Mouse (Mus musculus) erythroblast, embryonic 14.5 days (primary cell): ENCODE results near the gene Slc7a11.

Experiments
- GATA1 ChIP-seq: IDR thresholded peaks from 2 replicates; pipeline ENCODE4 v1.6.1; 2012; ENCODE audit warnings: low read length, inconsistent platforms, mixed read lengths
- TAL1 ChIP-seq: IDR thresholded peaks from 3 replicates; pipeline ENCODE4 v1.6.1; 2012; ENCODE audit warnings: low read length, inconsistent platforms, mixed read lengths

DNA sequence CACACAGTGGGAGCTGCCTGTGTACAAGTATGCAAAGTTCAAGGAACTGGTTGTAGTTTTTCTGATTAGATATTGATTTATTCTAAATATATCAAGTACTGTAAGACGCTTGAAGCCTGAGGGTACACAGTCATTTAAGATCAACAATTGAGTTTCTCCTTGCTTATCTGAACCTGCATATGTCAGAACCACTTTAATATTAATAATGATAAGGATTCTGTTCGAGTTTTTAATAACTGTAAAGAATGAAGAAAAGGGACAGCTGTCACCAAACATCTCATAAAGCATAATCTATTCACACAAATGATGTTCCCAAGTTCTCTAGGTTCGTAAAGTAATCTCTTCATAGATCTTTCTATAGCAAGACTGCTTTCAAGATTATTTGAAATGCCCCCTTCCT is 2.1 kb downstream of the Slc7a11 start:
- TF ChIP-seq GATA1: no peak
- no peak for TF ChIP-seq TAL1
